In the genomic region with DNA sequence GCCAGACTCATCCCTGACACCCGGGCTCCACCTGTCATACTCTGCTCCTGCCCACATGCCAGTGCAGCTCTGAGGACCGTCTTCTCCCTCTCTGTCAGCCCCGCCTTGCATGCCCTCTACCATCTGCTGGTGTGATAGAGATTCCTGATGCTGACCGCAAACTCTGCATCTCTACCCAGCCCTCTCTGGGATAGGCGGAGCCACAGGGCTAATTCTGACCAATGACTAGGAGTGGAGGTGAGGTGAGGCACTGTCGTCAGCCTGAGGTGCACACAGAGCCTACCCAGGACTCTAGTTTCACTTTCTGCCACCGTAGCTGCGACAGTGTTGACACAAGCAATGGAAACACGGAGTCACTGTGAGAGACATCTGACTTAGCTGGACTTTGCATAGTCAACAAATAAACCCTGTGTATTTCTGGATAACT, we compare ENCODE assay signal across 8 mouse cellular contexts. TPM values are rescaled to one million over a fixed set of nuclear protein-coding genes. Genes with fewer than 3 reads are reported as not detected.
DNase-seq lines count a peak whose midpoint lies in the region; ATAC-seq and TF ChIP-seq lines count a peak whose summit lies in the region.

No protein-coding gene starts in this region.

- dilution Hi-C loops in CH12.LX (cut with MboI; ENCODE audit: extremely low pct_ligation_motif_present, extremely low pct_unique_long_range_greater_than_20kb, low sequenced_read_pairs), result no loop called here

- peaks cover 14% of the 10 kb centered on the region for H3K9me3 ChIP-seq in CH12.LX (replicated peaks; ENCODE audit: low read length)
- H3K9me3 ChIP-seq in embryonic facial prominence, embryonic 13.5 days, result no peaks in the 10 kb centered on the region
- H3K9me3 ChIP-seq in heart, embryonic 13.5 days, result no peaks in the 10 kb centered on the region
- H3K9me3 ChIP-seq in kidney, embryonic 16.5 days (ENCODE audit: low read length), result no peaks in the 10 kb centered on the region
- no peaks in the 10 kb centered on the region for H3K9me3 ChIP-seq in lung, embryonic 14.5 days (ENCODE audit: low read depth, low read length)

- TF ChIP-seq POLR2A in CH12.LX (IDR thresholded peaks at IDR 0.05; ENCODE audit: low read depth, low read length), result peak; percentile 44; the same call in 1 of the 2 replicates
- no peak for TF ChIP-seq POLR2A in olfactory bulb, adult 2 months (IDR thresholded peaks at IDR 0.05; ENCODE audit: insufficient read depth, low read depth, low read length)

- no peak for TF ChIP-seq CTCF in CH12.LX (conservative IDR thresholded peaks at IDR 0.05 in 1 of 2, IDR thresholded peaks at IDR 0.05 in 1 of 2; ENCODE audit: low read depth in 2 of 2, low read length in 2 of 2)
- no peak for TF ChIP-seq CTCF in lung, embryonic 14.5 days (IDR thresholded peaks at IDR 0.05; ENCODE audit: low read depth)
- TF ChIP-seq CTCF in olfactory bulb, adult 2 months (IDR thresholded peaks at IDR 0.05; ENCODE audit: insufficient read depth, low read depth, low read length), result no peak

- H3K4me1 ChIP-seq in CH12.LX (ENCODE audit: control insufficient read depth in 1 of 2, insufficient read depth in 2 of 2), result peaks cover 10 to 21% of the 10 kb centered on the region in 2 experiments
- peaks cover 43% of the 10 kb centered on the region for H3K4me1 ChIP-seq in embryonic facial prominence, embryonic 13.5 days
- peaks cover 47% of the 10 kb centered on the region for H3K4me1 ChIP-seq in heart, embryonic 13.5 days
- H3K4me1 ChIP-seq in kidney, embryonic 16.5 days (ENCODE audit: insufficient read depth, low read length), result peaks cover 35% of the 10 kb centered on the region
- H3K4me1 ChIP-seq in lung, embryonic 14.5 days (ENCODE audit: insufficient read depth), result peaks cover 17% of the 10 kb centered on the region; the same call in 1 of the 2 replicates
- H3K4me1 ChIP-seq in olfactory bulb, adult 2 months (ENCODE audit: control insufficient read depth, insufficient read depth, low read length), result peaks cover 13% of the 10 kb centered on the region

- no peak for TF ChIP-seq RAD21 in CH12.LX (IDR thresholded peaks at IDR 0.05; ENCODE audit: low read depth, low read length)

- peaks cover 21% of the 10 kb centered on the region for H3K27me3 ChIP-seq in CH12.LX (replicated peaks)
- no peaks in the 10 kb centered on the region for H3K27me3 ChIP-seq in embryonic facial prominence, embryonic 13.5 days
- no peaks in the 10 kb centered on the region; the same call in 1 of the 2 replicates for H3K27me3 ChIP-seq in heart, embryonic 13.5 days (replicated peaks)
- H3K27me3 ChIP-seq in kidney, embryonic 16.5 days (ENCODE audit: insufficient read depth, low read length), result no peaks in the 10 kb centered on the region
- H3K27me3 ChIP-seq in lung, embryonic 14.5 days (ENCODE audit: insufficient read depth, low read length), result no peaks in the 10 kb centered on the region

- in situ Hi-C loops in CH12.LX (cut with MboI; ENCODE audit: low pct_ligation_motif_present, low pct_unique_long_range_greater_than_20kb, low sequenced_read_pairs), result loop anchor here (10.0 kb wide), 1 partner anchor 251 kb away; no protein-coding TSS in a partner anchor

- 4% methylated on average over 9 of the region's 9 CpGs for whole genome bisulfite sequencing in embryonic facial prominence, embryonic 13.5 days
- WGBS in heart, embryonic 13.5 days, result 1% methylated on average over 9 of the region's 9 CpGs
- 2% methylated on average over 9 of the region's 9 CpGs for WGBS in kidney, embryonic 16.5 days
- WGBS in lung, embryonic 14.5 days, result 1% methylated on average over 9 of the region's 9 CpGs
- 14% methylated on average over 9 of the region's 9 CpGs for WGBS in olfactory bulb, adult 2 months

- H3K9ac ChIP-seq in CH12.LX (ENCODE audit: insufficient read depth, low read depth), result no peak overlapping the region
- H3K9ac ChIP-seq in embryonic facial prominence, embryonic 13.5 days, result peak overlapping the region; percentile 49
- H3K9ac ChIP-seq in heart, embryonic 13.5 days, result peak overlapping the region; percentile 65
- peak overlapping the region; percentile 30 for H3K9ac ChIP-seq in kidney, embryonic 16.5 days (replicated peaks; ENCODE audit: low read length)
- peak overlapping the region; percentile 10; the same call in 1 of the 2 replicates for H3K9ac ChIP-seq in lung, embryonic 14.5 days

- TF ChIP-seq EP300 in CH12.LX (IDR thresholded peaks at IDR 0.05; ENCODE audit: low read length), result peak; percentile 91

- ATAC-seq in embryonic facial prominence, embryonic 13.5 days (ENCODE audit: insufficient number of reproducible peaks, insufficient read depth, low FRiP score, low TSS enrichment, low read depth), result peak; percentile 72
- ATAC-seq in heart, embryonic 13.5 days (ENCODE audit: extremely low read depth, insufficient number of reproducible peaks, low FRiP score, low TSS enrichment), result peak; percentile 82
- peak; percentile 93 for ATAC-seq in kidney, embryonic 16.5 days (ENCODE audit: low FRiP score, low TSS enrichment)
- ATAC-seq in lung, embryonic 14.5 days (ENCODE audit: insufficient read depth), result peak; percentile 85

- DNase-seq in CH12.LX (ENCODE audit: extremely low read depth), result peak; percentile 97
- DNase-seq in adrenal gland, postnatal 14 days, result peak; percentile 81
- DNase-seq in lung, embryonic 14.5 days, result peak; percentile 78
- peak; percentile 85 for DNase-seq in yolk sac, embryonic 10.5 days (ENCODE audit: low spot score)

- H3K36me3 ChIP-seq in CH12.LX (replicated peaks in 1 of 2; ENCODE audit: control insufficient read depth in 1 of 2, insufficient read depth in 1 of 2, low read length in 1 of 2), result peaks cover 0 to 4% of the 10 kb centered on the region in 2 experiments
- peaks cover 5% of the 10 kb centered on the region; the same call in 1 of the 2 replicates for H3K36me3 ChIP-seq in embryonic facial prominence, embryonic 13.5 days
- peaks cover 8% of the 10 kb centered on the region for H3K36me3 ChIP-seq in heart, embryonic 13.5 days
- no peaks in the 10 kb centered on the region for H3K36me3 ChIP-seq in kidney, embryonic 16.5 days (ENCODE audit: insufficient read depth, low read length)
- H3K36me3 ChIP-seq in lung, embryonic 14.5 days (ENCODE audit: insufficient read depth), result 0 out of 2 replicates have a peak, but pooled peaks cover 3% of the 10 kb centered on the region

- H3K27ac ChIP-seq in CH12.LX (ENCODE audit: insufficient read depth, low read depth), result peak overlapping the region; percentile 7; the same call in 1 of the 2 replicates
- H3K27ac ChIP-seq in embryonic facial prominence, embryonic 13.5 days, result peak overlapping the region; percentile 87
- H3K27ac ChIP-seq in heart, embryonic 13.5 days (replicated peaks), result peak overlapping the region; percentile 84
- peak overlapping the region; percentile 89 for H3K27ac ChIP-seq in kidney, embryonic 16.5 days (ENCODE audit: low read length)
- peak overlapping the region; percentile 92 for H3K27ac ChIP-seq in lung, embryonic 14.5 days (ENCODE audit: low read depth)
- 0 out of 2 replicates have a peak overlapping the region, but pooled peaks have one; percentile 1 for H3K27ac ChIP-seq in olfactory bulb, adult 2 months (ENCODE audit: insufficient read depth, low read depth, low read length)

- peak overlapping the region in 1 of 3 experiments; percentile 24 for H3K4me3 ChIP-seq in CH12.LX (replicated peaks in 1 of 3; ENCODE audit: low read depth in 2 of 3, low read length in 2 of 3, poor library complexity in 1 of 3)
- H3K4me3 ChIP-seq in embryonic facial prominence, embryonic 13.5 days, result peak overlapping the region; percentile 27
- peak overlapping the region; percentile 44 for H3K4me3 ChIP-seq in heart, embryonic 13.5 days
- H3K4me3 ChIP-seq in kidney, embryonic 16.5 days (ENCODE audit: low read length), result peak overlapping the region; percentile 44
- H3K4me3 ChIP-seq in lung, embryonic 14.5 days (ENCODE audit: low read depth, low read length), result peak overlapping the region; percentile 28
- peak overlapping the region; percentile 18 for H3K4me3 ChIP-seq in olfactory bulb, adult 2 months (ENCODE audit: insufficient read depth, low read depth, low read length)

- no peak overlapping the region for H3K4me2 ChIP-seq in CH12.LX (ENCODE audit: insufficient read depth, low read depth, poor library complexity, severe bottlenecking)
- peak overlapping the region; percentile 60 for H3K4me2 ChIP-seq in embryonic facial prominence, embryonic 13.5 days
- H3K4me2 ChIP-seq in heart, embryonic 13.5 days, result peak overlapping the region; percentile 70
- H3K4me2 ChIP-seq in kidney, embryonic 16.5 days (replicated peaks; ENCODE audit: low read depth, low read length), result peak overlapping the region; percentile 58
- H3K4me2 ChIP-seq in lung, embryonic 14.5 days, result peak overlapping the region; percentile 61

- no peaks in the 10 kb centered on the region for H3K79me2 ChIP-seq in CH12.LX (replicated peaks; ENCODE audit: control insufficient read depth, extremely low read depth, insufficient read depth, poor library complexity, severe bottlenecking)

RNA-seq across cellular contexts. Expression of gene Ier5l, which starts 10.1 kb away (rescaled TPM):
- total RNA-seq in CH12.LX (2012; rRNA removed) (0.98 and 1.1 TPM in 2 replicates), CH12.LX (2014; rRNA removed) (0.22 and 0.51 TPM in 2 replicates)
- 0.31 and 0.33 TPM in 2 replicates for polyA plus RNA-seq in CH12.LX (2012; ENCODE audit: insufficient read length, low read depth)
- total RNA-seq in adrenal gland, postnatal 14 days (2021), result 6.4 and 6.8 TPM in 2 replicates
- polyA plus RNA-seq in embryonic facial prominence, embryonic 13.5 days (2015; fragmentation: Nextera tagmentation; extraction: Ambion mirVana), result 3.5 and 4.0 TPM in 2 replicates
- 0.96 and 1.0 TPM in 2 replicates for polyA plus RNA-seq in heart, embryonic 13.5 days (2015; fragmentation: Nextera tagmentation; extraction: Ambion mirVana)
- polyA plus RNA-seq in kidney, embryonic 16.5 days (2015; fragmentation: Nextera tagmentation; extraction: Ambion mirVana), result 2.2 and 2.9 TPM in 2 replicates
- 4.7 and 4.9 TPM in 2 replicates for polyA plus RNA-seq in lung, embryonic 14.5 days (2014; fragmentation: Nextera tagmentation; extraction: Ambion mirVana)
- not detected in 2 replicates for polyA plus RNA-seq in olfactory bulb, adult 2 months (2012; ENCODE audit: insufficient read depth, insufficient read length, low replicate concordance, missing spikeins)

RNA-seq across cellular contexts. Expression of gene Ptpa, which starts 48.1 kb away (rescaled TPM):
- 111 and 120 TPM in 2 replicates for total RNA-seq in CH12.LX (2012; rRNA removed)
- 117 and 122 TPM in 2 replicates for total RNA-seq in CH12.LX (2014; rRNA removed)
- polyA plus RNA-seq in CH12.LX (2012; ENCODE audit: insufficient read length, low read depth), result 190 and 194 TPM in 2 replicates
- 145 and 155 TPM in 2 replicates for total RNA-seq in adrenal gland, postnatal 14 days (2021)
- 150 and 163 TPM in 2 replicates for polyA plus RNA-seq in embryonic facial prominence, embryonic 13.5 days (2015; fragmentation: Nextera tagmentation; extraction: Ambion mirVana)
- polyA plus RNA-seq in heart, embryonic 13.5 days (2015; fragmentation: Nextera tagmentation; extraction: Ambion mirVana), result 100.0 and 109 TPM in 2 replicates
- 184 and 191 TPM in 2 replicates for polyA plus RNA-seq in kidney, embryonic 16.5 days (2015; fragmentation: Nextera tagmentation; extraction: Ambion mirVana)
- 85.7 and 95.5 TPM in 2 replicates for polyA plus RNA-seq in lung, embryonic 14.5 days (2014; fragmentation: Nextera tagmentation; extraction: Ambion mirVana)
- polyA plus RNA-seq in olfactory bulb, adult 2 months (2012; ENCODE audit: insufficient read depth, insufficient read length, low replicate concordance, missing spikeins), result not detected in 2 replicates

RNA-seq across cellular contexts. Expression of gene Crat, which starts 48.3 kb away (rescaled TPM):
- total RNA-seq in CH12.LX (2012; rRNA removed) (3.6 and 4.5 TPM in 2 replicates), CH12.LX (2014; rRNA removed) (1.3 and 1.7 TPM in 2 replicates)
- polyA plus RNA-seq in CH12.LX (2012; ENCODE audit: insufficient read length, low read depth), result 2.8 and 4.2 TPM in 2 replicates
- 291 and 301 TPM in 2 replicates for total RNA-seq in adrenal gland, postnatal 14 days (2021)
- polyA plus RNA-seq in embryonic facial prominence, embryonic 13.5 days (2015; fragmentation: Nextera tagmentation; extraction: Ambion mirVana), result 22.5 and 25.0 TPM in 2 replicates
- 74.5 and 76.8 TPM in 2 replicates for polyA plus RNA-seq in heart, embryonic 13.5 days (2015; fragmentation: Nextera tagmentation; extraction: Ambion mirVana)
- polyA plus RNA-seq in kidney, embryonic 16.5 days (2015; fragmentation: Nextera tagmentation; extraction: Ambion mirVana), result 40.9 and 44.2 TPM in 2 replicates
- 28.0 and 30.3 TPM in 2 replicates for polyA plus RNA-seq in lung, embryonic 14.5 days (2014; fragmentation: Nextera tagmentation; extraction: Ambion mirVana)
- polyA plus RNA-seq in olfactory bulb, adult 2 months (2012; ENCODE audit: insufficient read depth, insufficient read length, low replicate concordance, missing spikeins), result not detected in 2 replicates

Comparison
In these comparisons a context has a peak if more than half of its experiments do, and no peak if none do; other contexts are left out.
1. H3K27ac ChIP-seq: peak in every context shown above with its lines; median percentile 92 in lung, embryonic 14.5 days; 89 in kidney, embryonic 16.5 days; 87 in embryonic facial prominence, embryonic 13.5 days; 84 in heart, embryonic 13.5 days; 7 in CH12.LX; 1 in olfactory bulb, adult 2 months.